Mouse (Mus musculus): ENCODE results near the gene Tfip11. TPM values are rescaled to one million over a fixed set of nuclear protein-coding genes. Genes with fewer than 3 reads are reported as not detected.

The Tfip11 gene
- 19.8 and 23.5 TPM in 2 replicates for polyA plus RNA-seq (2015; fragmentation: Nextera tagmentation; extraction: Ambion mirVana)

DNA sequence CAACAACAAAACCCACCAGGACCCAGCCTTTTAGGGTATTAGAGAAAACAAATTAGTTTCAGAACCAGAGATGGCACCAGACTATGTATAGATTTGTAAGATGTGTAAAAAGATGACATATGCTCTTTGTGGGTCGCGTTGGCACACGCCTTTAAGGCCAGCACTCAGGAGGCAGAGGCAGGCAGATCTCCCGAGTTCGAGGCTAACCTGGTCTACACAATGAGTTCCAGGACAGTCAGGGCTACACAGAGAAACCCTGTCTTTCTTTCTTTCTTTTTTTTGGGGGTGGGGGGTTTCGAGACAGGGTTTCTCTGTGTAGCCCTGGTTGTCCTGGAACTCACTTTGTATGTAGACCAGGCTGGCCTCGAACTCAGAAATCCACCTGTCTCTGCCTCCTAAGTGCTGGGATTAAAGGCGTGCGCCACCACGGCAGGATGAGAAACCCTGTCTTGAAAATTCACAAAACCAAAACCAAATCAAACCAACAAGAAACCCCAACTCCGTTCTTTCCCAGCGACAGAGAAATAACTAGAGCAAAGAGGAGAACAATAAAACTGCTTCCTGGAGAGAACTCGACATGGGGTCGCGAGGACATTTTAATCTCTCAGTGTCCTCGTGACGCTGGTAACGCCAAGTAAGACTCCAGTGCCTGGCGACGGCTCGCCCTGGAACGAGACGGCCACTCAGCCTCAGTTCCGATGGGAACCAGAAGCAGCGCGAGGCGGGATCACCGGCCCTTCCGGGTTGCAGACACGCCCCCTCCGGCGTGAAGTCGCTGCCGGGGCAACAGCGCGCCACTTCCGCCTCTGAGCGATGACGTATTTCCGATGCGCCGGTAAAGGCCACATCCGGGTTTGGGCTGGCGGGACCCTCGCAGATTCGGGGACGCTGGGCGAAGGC, at the start of gene Tfip11:
Gene Tfip11, plus strand, starts transcription at position 813 of the 900 bp plus-strand sequence.
- H3K9me3 ChIP-seq (replicated peaks; ENCODE audit: low read length): no peaks in the 10 kb centered on the region
- peaks cover 10% of the 10 kb centered on the region; the same call in 1 of the 2 replicates for H3K4me1 ChIP-seq (replicated peaks; ENCODE audit: insufficient read depth, low read length)
- H3K36me3 ChIP-seq (ENCODE audit: insufficient read depth, low read length): peaks cover 19% of the 10 kb centered on the region
- TF ChIP-seq CTCF (IDR thresholded peaks at IDR 0.05; ENCODE audit: low read depth): no peak
- peak within 1 kb of the TSS; percentile 79 for H3K4me2 ChIP-seq (ENCODE audit: low read length)
- DNase-seq (ENCODE audit: low spot score): peak; percentile 97
- H3K9ac ChIP-seq (ENCODE audit: low read depth, low read length): peak within 1 kb of the TSS; percentile 80
- peak; percentile 88 for ATAC-seq (replicated peaks; ENCODE audit: low FRiP score, low read depth)
- H3K27ac ChIP-seq: peak within 1 kb of the TSS; percentile 81
- WGBS: 7% methylated on average over 48 of the region's 48 CpGs
- no peaks in the 10 kb centered on the region for H3K27me3 ChIP-seq (ENCODE audit: insufficient read depth, low read length)
- H3K4me3 ChIP-seq (replicated peaks; ENCODE audit: low read depth, low read length): peak within 1 kb of the TSS; percentile 99

- DNase-seq (ENCODE audit: low spot score) (no peak), ATAC-seq (replicated peaks; ENCODE audit: low FRiP score, low read depth) (peak; percentile 19)
- under 1% methylated on average over 24 of the region's 24 CpGs for WGBS
- H3K27me3 ChIP-seq (ENCODE audit: insufficient read depth, low read length): no peaks in the 10 kb centered on the region
- no peak for TF ChIP-seq CTCF (IDR thresholded peaks at IDR 0.05; ENCODE audit: low read depth)
- H3K4me3 ChIP-seq (replicated peaks; ENCODE audit: low read depth, low read length): peak overlapping the region; percentile 76
- no peaks in the 10 kb centered on the region for H3K36me3 ChIP-seq (ENCODE audit: insufficient read depth, low read length)
- H3K9me3 ChIP-seq (replicated peaks; ENCODE audit: low read length): no peaks in the 10 kb centered on the region
- H3K4me2 ChIP-seq (ENCODE audit: low read length): peak overlapping the region; percentile 88
- peak overlapping the region; percentile 80 for H3K9ac ChIP-seq (ENCODE audit: low read depth, low read length)
- H3K4me1 ChIP-seq (replicated peaks; ENCODE audit: insufficient read depth, low read length): peaks cover 27% of the 10 kb centered on the region
- peak overlapping the region; percentile 85 for H3K27ac ChIP-seq
These were observed 49.2 kb upstream of the Tfip11 start for GRCm38 (mm10) chr5:112276907-112277348.

GRCm38 (mm10) chr5:112277906-112278470, 48.2 kb upstream of the Tfip11 start:
- Histone ChIP-seq H3K4me2 (ENCODE audit: low read length) (peak overlapping the region; percentile 88), H3K4me1 (replicated peaks; ENCODE audit: insufficient read depth, low read length) (peaks cover 27% of the 10 kb centered on the region), H3K27ac (no peak overlapping the region), H3K9me3 (replicated peaks; ENCODE audit: low read length) (no peaks in the 10 kb centered on the region), H3K36me3 (ENCODE audit: insufficient read depth, low read length) (no peaks in the 10 kb centered on the region), H3K4me3 (replicated peaks; ENCODE audit: low read depth, low read length) (peak overlapping the region; percentile 76), H3K27me3 (ENCODE audit: insufficient read depth, low read length) (no peaks in the 10 kb centered on the region), H3K9ac (ENCODE audit: low read depth, low read length) (peak overlapping the region; percentile 80; the same call in 1 of the 2 replicates)
- 67% methylated on average over 11 of the region's 11 CpGs for WGBS
- no peak for DNase-seq (ENCODE audit: low spot score)
- ATAC-seq (replicated peaks; ENCODE audit: low FRiP score, low read depth): no peak
- TF ChIP-seq CTCF (IDR thresholded peaks at IDR 0.05; ENCODE audit: low read depth): no peak

DNA sequence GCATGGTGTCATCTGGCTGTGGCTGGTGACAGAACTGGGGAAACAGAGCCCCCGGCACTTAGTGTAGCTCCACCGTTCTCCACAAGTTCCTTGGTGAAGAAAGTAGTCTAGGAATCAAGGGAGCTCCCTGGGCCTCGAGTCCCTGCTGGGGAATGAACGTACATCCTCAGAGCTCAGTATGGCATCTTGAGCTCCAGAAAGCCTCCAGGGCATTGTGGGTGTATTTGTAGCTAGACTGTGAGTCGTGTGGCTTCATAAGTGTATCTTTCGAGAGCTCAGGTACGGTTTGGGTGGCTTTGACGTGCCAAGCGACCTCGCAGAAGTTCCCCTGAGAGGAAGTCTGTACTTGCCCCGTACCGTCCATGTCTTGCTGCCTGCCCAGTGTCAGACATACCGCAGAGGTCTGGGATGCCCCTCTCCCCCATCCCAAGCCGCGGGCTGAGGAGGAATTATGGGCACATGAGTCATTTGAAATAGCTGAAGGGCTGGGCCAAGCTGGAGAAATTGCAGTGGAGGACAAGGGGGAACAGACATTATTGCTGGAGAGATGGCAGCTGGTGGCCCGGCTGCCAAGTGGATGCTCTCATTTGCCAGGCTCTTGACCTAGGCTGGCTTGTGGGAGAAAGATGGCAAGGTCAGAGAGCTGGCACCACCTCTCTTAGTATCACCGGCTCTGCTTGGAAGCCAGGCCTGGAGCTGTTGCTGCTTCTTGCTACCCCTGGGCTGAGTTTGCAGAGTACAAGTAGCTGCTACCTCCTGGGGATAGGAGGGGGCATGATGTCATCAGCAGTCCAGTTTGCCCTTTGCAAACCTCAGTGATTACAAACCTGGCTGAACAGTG, 46.8 kb upstream of the Tfip11 start:
- 70% methylated on average over 17 of the region's 17 CpGs for WGBS
- no peak for ATAC-seq (replicated peaks; ENCODE audit: low FRiP score, low read depth)
- H3K9me3 ChIP-seq (replicated peaks; ENCODE audit: low read length): no peaks in the 10 kb centered on the region
- no peak for TF ChIP-seq CTCF (IDR thresholded peaks at IDR 0.05; ENCODE audit: low read depth)
- H3K27ac ChIP-seq: 0 out of 2 replicates have a peak overlapping the region, but pooled peaks have one; percentile 31
- no peaks in the 10 kb centered on the region for H3K36me3 ChIP-seq (ENCODE audit: insufficient read depth, low read length)
- DNase-seq (ENCODE audit: low spot score): no peak
- no peak overlapping the region for H3K4me3 ChIP-seq (replicated peaks; ENCODE audit: low read depth, low read length)
- no peaks in the 10 kb centered on the region for H3K27me3 ChIP-seq (ENCODE audit: insufficient read depth, low read length)
- peak overlapping the region; percentile 19 for H3K4me2 ChIP-seq (ENCODE audit: low read length)
- H3K9ac ChIP-seq (ENCODE audit: low read depth, low read length): 0 out of 2 replicates have a peak overlapping the region, but pooled peaks have one; percentile 27
- peaks cover 25% of the 10 kb centered on the region for H3K4me1 ChIP-seq (replicated peaks; ENCODE audit: insufficient read depth, low read length)

DNA sequence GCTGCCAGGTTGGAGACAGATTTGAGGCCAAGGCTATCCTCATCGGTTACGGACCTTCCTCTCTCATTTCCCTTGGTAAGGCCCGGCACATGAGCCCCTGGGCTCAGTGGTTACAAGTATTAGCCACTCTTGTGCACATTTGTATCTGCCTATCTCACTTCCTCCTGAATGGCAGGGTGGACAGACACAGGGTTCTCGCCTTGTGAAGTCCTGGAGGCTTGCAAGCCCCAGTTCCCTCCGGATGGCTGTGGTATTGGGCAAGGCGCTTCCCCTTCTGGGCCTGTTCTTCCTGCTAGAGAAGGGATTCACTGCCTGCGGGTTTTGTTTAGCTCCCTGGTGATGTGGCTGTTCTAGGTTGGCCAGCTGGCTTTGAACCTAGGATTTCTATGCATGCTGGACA, 46.0 kb upstream of the Tfip11 start:
- 83% methylated on average over 7 of the region's 7 CpGs for WGBS
- no peaks in the 10 kb centered on the region for H3K9me3 ChIP-seq (replicated peaks; ENCODE audit: low read length)
- no peak overlapping the region for H3K4me3 ChIP-seq (replicated peaks; ENCODE audit: low read depth, low read length)
- ATAC-seq (replicated peaks; ENCODE audit: low FRiP score, low read depth): no peak
- H3K27me3 ChIP-seq (ENCODE audit: insufficient read depth, low read length): no peaks in the 10 kb centered on the region
- peak overlapping the region; percentile 31 for H3K27ac ChIP-seq
- H3K9ac ChIP-seq (ENCODE audit: low read depth, low read length): 0 out of 2 replicates have a peak overlapping the region, but pooled peaks have one; percentile 27
- H3K36me3 ChIP-seq (ENCODE audit: insufficient read depth, low read length): no peaks in the 10 kb centered on the region
- no peak overlapping the region; the same call in 1 of the 2 replicates for H3K4me2 ChIP-seq (ENCODE audit: low read length)
- no peak for TF ChIP-seq CTCF (IDR thresholded peaks at IDR 0.05; ENCODE audit: low read depth)
- DNase-seq (ENCODE audit: low spot score): no peak
- H3K4me1 ChIP-seq (replicated peaks; ENCODE audit: insufficient read depth, low read length): peaks cover 22% of the 10 kb centered on the region
